Mouse (Mus musculus) embryo, embryonic 11 days (tissue): ENCODE measurements around the gene Angptl8.
A peak's percentile ranks its signal among the peaks of the same experiment; 100 is the strongest.

Source experiments
- DNase-seq: peaks from one replicate; pipeline ENCODE4 v3.0.0-alpha.2; 2015

Gene Angptl8

GRCm38 (mm10) chr9:21818125-21818524, 17.2 kb upstream of the Angptl8 start:
- DNase-seq: no peak

- DNase-seq: no peak
Measured at GRCm38 (mm10) chr9:21818561-21818960, 16.7 kb upstream of the Angptl8 start.

GRCm38 (mm10) chr9:21819181-21819729, 16.1 kb upstream of the Angptl8 start:
- no peak for DNase-seq

GRCm38 (mm10) chr9:21820183-21820582, 15.1 kb upstream of the Angptl8 start:
- DNase-seq: no peak

GRCm38 (mm10) chr9:21822686-21823085, 12.6 kb upstream of the Angptl8 start:
- no peak for DNase-seq

GRCm38 (mm10) chr9:21823957-21824356, 11.4 kb upstream of the Angptl8 start:
- no peak for DNase-seq

GRCm38 (mm10) chr9:21824366-21824765, 10.9 kb upstream of the Angptl8 start:
- DNase-seq: no peak

- no peak for DNase-seq
Measured at GRCm38 (mm10) chr9:21829834-21830460, 5.4 kb upstream of the Angptl8 start.

GRCm38 (mm10) chr9:21830461-21830850, 4.9 kb upstream of the Angptl8 start:
- no peak for DNase-seq

GRCm38 (mm10) chr9:21830936-21831335, 4.4 kb upstream of the Angptl8 start:
- no peak for DNase-seq

GRCm38 (mm10) chr9:21831558-21832240, 3.6 kb upstream of the Angptl8 start:
- DNase-seq: no peak

GRCm38 (mm10) chr9:21837690-21838089, 2.4 kb downstream of the Angptl8 start:
- DNase-seq: no peak

- DNase-seq: peak; percentile 59
Measured at GRCm38 (mm10) chr9:21840115-21840787, 4.9 kb downstream of the Angptl8 start.

- DNase-seq: no peak
Measured at GRCm38 (mm10) chr9:21841340-21841739, 6.0 kb downstream of the Angptl8 start.

- DNase-seq: no peak
Measured at GRCm38 (mm10) chr9:21842391-21842790, 7.1 kb downstream of the Angptl8 start.

GRCm38 (mm10) chr9:21843086-21843485, 7.8 kb downstream of the Angptl8 start:
- no peak for DNase-seq

- DNase-seq: peak; percentile 32
Measured at GRCm38 (mm10) chr9:21845381-21846080, 10.2 kb downstream of the Angptl8 start.

GRCm38 (mm10) chr9:21846755-21847341, 11.5 kb downstream of the Angptl8 start:
- peak; percentile 70 for DNase-seq

- DNase-seq: no peak
Measured at GRCm38 (mm10) chr9:21847425-21847824, 12.1 kb downstream of the Angptl8 start.

- no peak for DNase-seq
Measured at GRCm38 (mm10) chr9:21847926-21848325, 12.6 kb downstream of the Angptl8 start.

GRCm38 (mm10) chr9:21849691-21850677, 14.7 kb downstream of the Angptl8 start:
- peak; percentile 41 for DNase-seq
